Mouse (Mus musculus) ES-Bruce4 (cell line): Measurements from ENCODE around the gene Ppp1r1b.

Source experiments
- CTCF ChIP-seq: IDR thresholded peaks from one replicate; pipeline ENCODE4 v1.8.1; 2011; ENCODE audit warnings: low read depth, low read length
- POLR2A ChIP-seq: IDR thresholded peaks from one replicate; pipeline ENCODE4 v1.8.1; 2011; ENCODE audit warnings: low read length; ENCODE audit not compliant: insufficient read depth

GRCm38 (mm10) chr11:98384721-98385637 is 36.8 kb downstream of the Ppp1r1b start:
- TF ChIP-seq CTCF: no peak
- no peak for TF ChIP-seq POLR2A
